Mouse (Mus musculus) heart, postnatal 0 days (tissue): ENCODE measurements around the gene H2-D1.
"Not testable (repeated sequence)": the region's sequence is repeated elsewhere in the genome, so short reads cannot be mapped to it uniquely, and the experiment has no call there.

ENCODE experiments used
- CTCF ChIP-seq: IDR thresholded peaks from 2 replicates; pipeline ENCODE4 v1.5.1; 2016; ENCODE audit warnings: antibody characterized with exemption, control low read depth, low read depth
- EP300 ChIP-seq: IDR thresholded peaks from 2 replicates; pipeline ENCODE4 v1.6.1; 2016; ENCODE audit warnings: antibody characterized with exemption, low read depth

GRCm38 (mm10) chr17:35234090-35234489 lies 28.4 kb upstream of the H2-D1 start:
- TF ChIP-seq CTCF, EP300: not testable (repeated sequence)
